Mouse (Mus musculus) retina, postnatal 7 days (tissue): Measurements from ENCODE around the gene Samhd1.
A peak's percentile ranks its signal among the peaks of the same experiment; 100 is the strongest.
"Not testable (repeated sequence)": the region's sequence is repeated elsewhere in the genome, so short reads cannot be mapped to it uniquely, and the experiment has no call there.

Source experiments
- DNase-seq: peaks from one replicate; pipeline ENCODE4 v3.0.0-alpha.2; 2012; ENCODE audit warnings: low read depth, low spot score

Samhd1 gene

GRCm38 (mm10) chr2:157135014-157135413, at the start of gene Samhd1:
Samhd1 (minus strand) TSS chr2:157135265.
- DNase-seq: peak; percentile 81

DNA sequence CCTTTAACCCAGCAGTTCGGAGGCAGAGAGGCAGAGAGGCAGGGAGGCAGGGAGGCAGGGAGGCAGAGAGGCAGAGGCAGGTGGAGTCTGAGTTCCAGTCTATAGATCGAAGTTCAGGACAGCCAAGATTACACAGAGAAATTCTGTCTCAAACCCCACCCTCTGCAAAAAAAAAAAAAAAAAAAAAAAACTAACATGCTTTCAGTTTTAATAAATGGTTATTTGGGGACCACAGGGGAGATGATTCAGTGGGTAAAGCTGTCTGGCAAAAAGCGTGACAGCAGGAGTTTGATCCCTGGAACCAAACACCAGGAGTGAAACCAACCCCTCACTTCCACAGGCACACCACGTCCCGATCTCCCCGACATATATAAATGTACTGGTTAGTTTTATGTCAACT, 43.1 kb upstream of the Samhd1 start:
- DNase-seq: no peak

- DNase-seq: no peak
Measured at GRCm38 (mm10) chr2:157176248-157176647, 41.2 kb upstream of the Samhd1 start.

DNA sequence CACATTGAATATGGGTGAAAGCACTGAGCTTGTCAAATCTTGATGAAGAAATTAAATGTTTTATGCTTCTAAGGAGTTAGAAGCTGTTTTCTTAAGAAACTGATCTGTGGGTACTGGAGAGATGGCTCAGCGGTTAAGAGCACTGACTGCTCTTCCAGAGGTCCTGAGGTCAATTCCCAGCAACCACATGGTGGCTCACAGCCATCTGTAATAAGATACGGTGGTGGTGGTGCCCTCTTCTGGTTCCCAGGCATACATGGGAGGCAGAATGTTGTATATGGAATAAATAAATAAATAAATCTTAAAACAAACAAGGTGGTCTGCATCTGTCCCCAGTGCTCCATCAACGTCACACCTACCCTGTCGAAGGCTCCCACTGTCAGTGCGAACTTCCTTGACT, 39.4 kb upstream of the Samhd1 start:
- DNase-seq: no peak

DNA sequence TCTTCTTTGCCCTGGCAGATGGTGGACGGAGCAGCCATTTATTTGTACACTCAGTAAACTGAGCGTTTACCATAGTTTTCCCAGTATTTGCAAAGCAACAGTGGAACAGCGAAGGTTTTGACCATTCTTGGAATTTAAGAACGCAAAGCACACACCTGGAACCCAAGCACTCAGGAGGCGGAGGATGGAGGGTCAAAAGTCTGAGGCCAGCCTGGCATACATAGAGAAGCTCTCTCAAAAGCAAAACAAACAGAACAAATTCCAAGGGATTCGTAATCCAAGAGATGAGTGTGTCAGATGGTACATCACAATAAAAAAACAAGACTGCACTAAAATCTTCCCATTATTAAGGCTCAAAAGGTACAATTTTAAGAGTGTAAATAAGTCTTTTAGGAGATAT, 38.5 kb upstream of the Samhd1 start:
- no peak for DNase-seq

- no peak for DNase-seq
Measured at GRCm38 (mm10) chr2:157172984-157173383, 37.9 kb upstream of the Samhd1 start.

- no peak for DNase-seq
Measured at GRCm38 (mm10) chr2:157170626-157171025, 35.6 kb upstream of the Samhd1 start.

- DNase-seq: no peak
Measured at GRCm38 (mm10) chr2:157170166-157170565, 35.1 kb upstream of the Samhd1 start.

GRCm38 (mm10) chr2:157166371-157167080, 31.5 kb upstream of the Samhd1 start:
- DNase-seq: no peak

DNA sequence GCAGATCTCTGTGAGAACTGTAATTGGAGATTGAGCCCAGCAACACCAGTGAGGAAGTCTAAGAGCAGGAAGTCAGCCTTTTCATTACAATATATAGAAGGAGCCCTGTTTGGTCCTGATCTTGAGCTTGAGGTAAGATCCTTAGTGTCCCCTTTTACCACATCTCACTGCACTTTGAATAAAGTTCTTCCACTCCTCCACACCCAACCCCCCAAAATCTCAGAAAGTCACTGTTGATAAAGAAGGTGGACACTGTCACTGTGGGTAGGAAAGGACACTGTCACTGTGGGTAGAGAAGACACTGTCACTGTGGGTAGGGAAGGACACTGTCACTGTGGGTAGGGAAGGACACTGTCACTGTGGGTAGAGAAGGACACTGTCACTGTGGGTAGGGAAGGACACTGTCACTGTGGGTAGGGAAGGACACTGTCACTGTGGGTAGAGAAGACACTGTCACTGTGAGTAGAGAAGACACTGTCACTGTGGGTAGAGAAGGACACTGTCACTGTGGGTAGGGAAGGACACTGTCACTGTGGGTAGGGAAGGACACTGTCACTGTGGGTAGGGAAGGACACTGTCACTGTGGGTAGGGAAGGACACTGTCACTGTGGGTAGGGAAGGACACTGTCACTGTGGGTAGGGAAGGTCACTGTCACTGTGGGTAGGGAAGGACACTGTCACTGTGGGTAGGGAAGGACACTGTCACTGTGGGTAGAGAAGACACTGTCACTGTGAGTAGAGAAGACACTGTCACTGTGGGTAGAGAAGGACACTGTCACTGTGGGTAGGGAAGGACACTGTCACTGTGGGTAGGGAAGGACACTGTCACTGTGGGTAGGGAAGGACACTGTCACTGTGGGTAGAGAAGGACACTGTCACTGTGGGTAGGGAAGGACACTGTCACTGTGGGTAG, 30.5 kb upstream of the Samhd1 start:
- DNase-seq: not testable (repeated sequence)

GRCm38 (mm10) chr2:157164101-157164500, 29.0 kb upstream of the Samhd1 start:
- no peak for DNase-seq

DNA sequence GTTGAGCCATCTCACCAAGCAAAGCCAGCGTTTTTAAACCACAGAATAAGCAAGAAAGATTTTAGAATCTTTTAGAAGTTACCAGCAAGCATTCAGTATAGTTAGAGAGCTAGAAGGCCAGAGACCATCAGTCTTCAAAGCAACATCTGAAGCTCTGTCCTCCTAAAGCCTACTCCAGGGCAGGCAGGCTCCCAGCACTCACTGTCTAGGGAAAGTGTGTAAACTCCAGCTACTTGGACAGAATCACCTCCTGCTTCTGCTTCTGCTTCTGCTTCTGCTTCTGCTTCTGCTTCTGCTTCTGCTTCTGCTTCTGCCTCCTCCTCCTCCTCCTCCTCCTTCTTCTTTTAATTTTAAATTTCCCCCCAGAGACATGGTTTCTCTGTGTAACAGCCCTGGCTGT, 21.0 kb upstream of the Samhd1 start:
- DNase-seq: no peak

GRCm38 (mm10) chr2:157153235-157153634, 18.2 kb upstream of the Samhd1 start:
- no peak for DNase-seq

- DNase-seq: no peak
Measured at GRCm38 (mm10) chr2:157148417-157148816, 13.4 kb upstream of the Samhd1 start.

GRCm38 (mm10) chr2:157147397-157148020, 12.4 kb upstream of the Samhd1 start:
- no peak for DNase-seq

DNA sequence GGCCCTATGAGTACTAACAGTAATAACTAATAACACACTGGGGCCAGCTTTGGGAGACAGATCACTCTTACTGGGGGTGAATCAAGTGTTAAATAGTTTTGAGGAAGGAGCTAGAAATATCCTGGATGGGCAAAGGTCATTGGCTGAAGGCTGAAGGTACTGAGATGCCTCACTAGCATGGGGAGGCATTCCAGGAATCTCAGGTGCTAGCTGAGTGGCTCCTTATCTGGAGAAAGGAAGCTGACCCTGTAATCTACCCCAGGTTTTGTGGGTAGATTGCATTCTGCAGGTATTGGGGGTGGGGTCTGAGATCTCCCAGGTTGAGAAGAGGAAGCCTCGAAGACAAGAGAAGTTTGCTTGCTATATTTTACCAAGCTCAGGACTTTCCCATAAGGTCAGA, 10.1 kb upstream of the Samhd1 start:
- DNase-seq: no peak

- no peak for DNase-seq
Measured at GRCm38 (mm10) chr2:157144132-157144531, 9.1 kb upstream of the Samhd1 start.

DNA sequence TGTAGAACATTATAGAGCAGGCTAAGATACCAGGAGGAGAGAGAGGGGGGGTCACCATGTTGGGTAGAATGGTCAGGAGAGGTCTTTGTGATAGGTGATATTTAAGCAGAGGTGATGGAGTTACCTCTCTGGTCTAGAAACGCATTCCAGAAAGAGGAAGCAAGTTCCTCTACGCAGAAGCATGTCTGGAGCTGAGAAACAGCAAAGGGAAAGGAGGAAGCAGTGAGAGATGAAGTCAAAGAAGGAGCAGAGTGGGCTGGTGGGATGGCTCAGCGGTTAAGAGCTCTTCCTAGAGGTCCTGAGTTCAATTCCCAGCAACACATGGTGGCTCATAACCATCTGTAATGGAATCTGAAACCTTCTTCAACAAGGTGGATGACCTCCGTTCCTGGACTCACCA, 6.9 kb upstream of the Samhd1 start:
- DNase-seq: no peak

DNA sequence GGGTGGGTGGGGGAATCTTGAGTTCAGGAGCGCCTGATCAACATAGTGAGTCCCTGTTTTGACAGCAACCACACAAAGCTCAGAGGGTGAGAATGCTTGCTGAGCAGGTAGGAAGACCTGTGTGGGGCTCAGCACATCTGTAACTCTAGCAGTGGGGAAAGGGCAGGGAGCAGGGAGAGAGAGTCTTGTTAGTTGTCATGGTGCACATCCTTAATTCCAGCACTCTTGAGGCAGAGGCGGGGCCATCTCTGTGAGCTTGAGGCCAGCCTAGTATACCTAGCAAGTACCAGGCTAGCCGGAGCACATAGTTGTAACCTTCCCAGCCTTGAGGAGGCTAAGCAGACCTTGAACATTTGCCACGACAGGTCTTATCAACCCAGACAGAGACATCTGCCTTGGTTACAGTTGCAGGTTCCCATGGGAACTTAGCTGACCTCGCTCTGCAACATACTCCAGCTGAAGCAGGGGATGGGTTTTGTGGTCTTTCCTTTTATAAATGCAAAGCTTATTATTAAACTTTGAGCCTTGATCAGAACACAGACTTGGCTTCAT, 4.3 kb upstream of the Samhd1 start:
- no peak for DNase-seq

DNA sequence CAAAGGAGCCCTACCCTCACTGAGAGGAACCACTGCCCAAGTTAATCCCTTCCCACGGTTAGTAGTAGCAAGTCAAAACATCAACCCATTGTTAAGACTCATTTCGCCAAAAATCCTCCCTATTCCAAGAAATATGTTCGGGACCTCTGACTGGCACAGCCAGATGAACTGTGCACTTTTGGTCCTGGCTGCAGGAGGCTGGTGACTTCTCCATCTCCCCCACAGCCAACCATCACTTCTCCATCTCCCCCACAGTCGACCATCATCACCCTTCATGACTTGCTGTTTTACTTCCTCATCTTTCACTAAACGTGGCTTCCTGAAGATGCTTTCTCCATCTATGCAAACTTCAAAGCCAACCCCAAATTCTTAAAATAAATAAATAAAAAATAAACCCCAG, 3.7 kb upstream of the Samhd1 start:
- no peak for DNase-seq

DNA sequence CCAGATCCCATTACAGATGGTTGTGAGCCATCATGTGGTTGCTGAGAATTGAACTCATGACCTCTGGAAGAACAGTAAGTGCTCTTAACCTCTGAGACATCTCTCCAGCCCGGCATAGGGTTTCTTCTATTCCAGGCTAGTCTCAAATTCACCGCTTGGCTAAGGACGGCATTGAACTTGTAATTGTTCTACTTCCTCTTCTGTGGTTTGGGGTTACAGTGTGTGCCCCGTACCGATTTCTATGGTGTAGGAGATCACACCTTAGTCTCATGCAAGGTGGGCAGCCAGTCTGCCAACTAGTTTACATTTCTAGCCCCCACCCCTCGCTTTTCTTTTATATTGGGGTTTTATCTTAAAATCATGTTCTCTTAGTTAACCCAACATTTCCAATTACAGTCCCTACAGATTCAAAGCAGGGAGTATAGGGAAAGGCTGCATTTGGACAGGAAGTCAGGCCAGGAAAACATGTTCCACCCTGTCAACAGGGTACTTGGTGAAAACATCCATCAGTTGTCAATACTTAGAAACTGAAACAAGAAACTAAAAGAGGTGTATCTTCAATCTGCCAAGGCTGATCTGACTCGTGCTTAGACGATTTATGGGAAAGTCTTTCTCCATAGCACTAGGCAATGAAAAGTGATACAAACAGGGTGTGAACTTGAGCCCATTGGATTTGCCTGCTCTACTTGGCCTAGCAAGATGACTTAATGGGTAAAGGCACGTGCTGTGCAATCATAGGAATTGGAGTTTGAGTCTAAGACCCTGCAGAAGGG, 3.1 kb upstream of the Samhd1 start:
- DNase-seq: no peak
